19 mouse cellular contexts compared by ENCODE assay signal in the genomic region with DNA sequence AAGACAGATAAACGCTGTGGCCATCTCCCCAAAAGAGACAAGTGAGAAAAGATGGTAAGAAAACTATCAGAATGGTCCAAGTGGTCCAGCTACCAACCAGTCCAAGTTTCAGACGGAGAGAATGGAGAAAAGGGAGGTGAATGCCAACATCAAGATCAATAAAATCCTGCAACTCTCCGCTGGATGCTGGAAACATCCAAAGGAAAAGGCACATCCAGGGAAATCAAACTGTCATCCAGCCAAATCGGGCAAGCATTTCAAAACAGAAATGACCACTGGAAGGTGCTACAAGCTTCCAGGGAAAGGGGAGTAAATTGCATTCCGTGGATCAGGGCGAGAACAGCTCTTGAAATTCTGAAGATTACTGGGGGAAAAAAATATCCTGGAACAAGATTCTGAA.
DNase-seq lines count a peak whose midpoint lies in the region; ATAC-seq and TF ChIP-seq lines count a peak whose summit lies in the region.
"Had no signal": no experiment of that assay in that cellular context is flagged by ENCODE, and none has a peak within 500 bp of the region (broad histone marks: within the 10 kb centered on the region; RNA-seq: fewer than 3 reads in every experiment).

No protein-coding gene starts in this region.

- 28% methylated on average over 6 of the region's 6 CpGs for WGBS in liver, adult 2 months
- WGBS in liver, postnatal 0 days (ENCODE audit: insufficient replicate concordance), result 66% methylated on average over 6 of the region's 6 CpGs

- no peaks in the 10 kb centered on the region for H3K4me1 ChIP-seq in liver, adult 2 months (ENCODE audit: control insufficient read depth, insufficient read depth, low read length)
- no peaks in the 10 kb centered on the region for H3K4me1 ChIP-seq in liver, postnatal 0 days (ENCODE audit: insufficient read depth)

- no peak overlapping the region for H3K9ac ChIP-seq in liver, adult 2 months (ENCODE audit: low read depth, low read length)
- no peak overlapping the region for H3K9ac ChIP-seq in liver, postnatal 0 days (replicated peaks)

- TF ChIP-seq POLR2A in liver, adult 2 months (IDR thresholded peaks at IDR 0.05; ENCODE audit: extremely low read depth, insufficient read depth, low read length), result no peak

- H3K4me3 ChIP-seq in liver, adult 2 months (ENCODE audit: insufficient read depth, low read depth, low read length), result no peak overlapping the region
- H3K4me3 ChIP-seq in liver, postnatal 0 days (ENCODE audit: low read depth, low read length), result no peak overlapping the region

- TF ChIP-seq CTCF in liver, adult 2 months (IDR thresholded peaks at IDR 0.05; ENCODE audit: low read depth, low read length), result no peak
- no peak for TF ChIP-seq CTCF in liver, postnatal 0 days (IDR thresholded peaks at IDR 0.05; ENCODE audit: low read depth)

- no peaks in the 10 kb centered on the region for H3K36me3 ChIP-seq in liver, adult 2 months (ENCODE audit: control insufficient read depth, insufficient read depth, low read length)
- no peaks in the 10 kb centered on the region for H3K36me3 ChIP-seq in liver, postnatal 0 days (replicated peaks; ENCODE audit: insufficient read depth, low read length)
- H3K36me3 ChIP-seq: G1E had no signal

- H3K9me3 ChIP-seq in liver, postnatal 0 days (ENCODE audit: low read length), result no peaks in the 10 kb centered on the region

- H3K27me3 ChIP-seq in liver, adult 2 months (ENCODE audit: control insufficient read depth, insufficient read depth, low read length), result no peaks in the 10 kb centered on the region
- H3K27me3 ChIP-seq in liver, postnatal 0 days (ENCODE audit: insufficient read depth, low read length), result no peaks in the 10 kb centered on the region
- H3K27me3 ChIP-seq: CH12.LX, Patski had no signal

- no peak for TF ChIP-seq EP300 in liver, postnatal 0 days (IDR thresholded peaks at IDR 0.05; ENCODE audit: low read depth)

- intact Hi-C loops in heart, postnatal 36 days (cut with DNase I), result no loop called here

- ATAC-seq in liver, postnatal 0 days, result no peak
- ATAC-seq: activated CD4-positive, CD25-positive, alpha-beta regulatory T cell, adult 4 months; CD4-positive, CD25-positive, alpha-beta regulatory T cell, adult 4 months; Patski had no signal

- H3K27ac ChIP-seq in liver, adult 2 months (replicated peaks; ENCODE audit: insufficient read depth, low read depth, low read length), result no peak overlapping the region
- H3K27ac ChIP-seq in liver, postnatal 0 days (ENCODE audit: low read depth), result no peak overlapping the region

- H3K4me2 ChIP-seq in liver, postnatal 0 days (ENCODE audit: low read depth, low read length), result no peak overlapping the region

- DNase-seq in heart, adult 11 months, result peak; percentile 55
- no peak for DNase-seq in heart, postnatal 36 days
- DNase-seq in liver, adult 2 months (ENCODE audit: extremely low read depth, low read depth, low spot score), result peak; percentile 81
- DNase-seq in liver, postnatal 0 days, result no peak
- DNase-seq: adrenal gland, adult 2 months; adrenal gland, adult 8-10 months; adrenal gland, postnatal 10 days; adrenal gland, postnatal 14 days; adrenal gland, postnatal 25 days; adrenal gland, postnatal 36 days; B cell, adult 2 months; cerebellum, adult 11 months; cerebellum, adult 11-12 months; cerebellum, adult 18-20 months had no signal

- H3K79me2 ChIP-seq in liver, adult 2 months (ENCODE audit: control insufficient read depth, insufficient read depth, low read length), result no peaks in the 10 kb centered on the region

Comparison
In these comparisons a context has a peak if more than half of its experiments do, and no peak if none do; other contexts are left out.
1. DNase-seq: peak in heart, adult 11 months (single experiment) and liver, adult 2 months (single experiment); none in heart, postnatal 36 days (0 of 2) and liver, postnatal 0 days (single experiment).